Mouse (Mus musculus) T-helper 1 cell (primary cell): ENCODE data around the gene Scrn3.

Experiments
- in situ Hi-C: fragments of 300-600 bp; cut with MboI, MseI; formaldehyde crosslinking; loops from one replicate; pipeline ENCODE4 v1.15.1; 2025; ENCODE audit warnings: high pct_unique_total_duplicates

Gene Scrn3

GRCm38 (mm10) chr2:73312152-73313116, at the start of gene Scrn3, which contains the start of gene Cir1:
Gene Scrn3 (plus strand): TSS chr2:73312601.
Gene Cir1 (minus strand): TSS chr2:73312701.
- in situ Hi-C loops, result loop anchor here (5.0 kb wide), 1 partner anchor 115 kb away; no protein-coding TSS in a partner anchor

DNA sequence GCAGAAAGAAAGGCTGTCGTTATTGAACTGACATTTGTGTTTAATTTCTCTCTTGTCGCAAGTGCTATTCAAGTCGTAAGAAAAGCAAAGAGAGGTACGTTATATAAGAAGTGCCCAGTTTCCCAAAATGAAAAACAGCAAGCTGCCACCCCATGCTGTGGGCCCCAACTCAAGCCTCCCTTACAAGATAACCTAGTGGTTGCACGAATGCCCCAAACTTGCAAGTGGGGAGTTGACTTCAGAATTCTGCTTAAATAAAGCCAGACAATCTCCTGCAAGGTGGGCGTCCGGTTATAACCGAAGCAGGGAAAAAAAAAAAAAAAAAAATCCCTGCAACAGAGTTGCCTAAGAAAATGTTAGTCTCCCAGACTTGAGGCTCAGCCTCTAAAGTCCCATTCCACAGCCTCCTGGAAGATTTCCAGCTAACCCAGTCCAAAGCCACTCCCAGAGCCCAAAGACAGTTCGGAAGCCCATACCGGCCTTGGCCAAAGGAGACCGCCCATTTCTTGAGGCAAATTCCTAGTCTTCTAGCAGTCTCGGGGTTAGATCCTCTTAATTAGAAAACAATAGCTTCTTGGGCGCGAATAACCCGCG, 49.1 kb upstream of the Scrn3 start:
- in situ Hi-C loops, result no loop called here

DNA sequence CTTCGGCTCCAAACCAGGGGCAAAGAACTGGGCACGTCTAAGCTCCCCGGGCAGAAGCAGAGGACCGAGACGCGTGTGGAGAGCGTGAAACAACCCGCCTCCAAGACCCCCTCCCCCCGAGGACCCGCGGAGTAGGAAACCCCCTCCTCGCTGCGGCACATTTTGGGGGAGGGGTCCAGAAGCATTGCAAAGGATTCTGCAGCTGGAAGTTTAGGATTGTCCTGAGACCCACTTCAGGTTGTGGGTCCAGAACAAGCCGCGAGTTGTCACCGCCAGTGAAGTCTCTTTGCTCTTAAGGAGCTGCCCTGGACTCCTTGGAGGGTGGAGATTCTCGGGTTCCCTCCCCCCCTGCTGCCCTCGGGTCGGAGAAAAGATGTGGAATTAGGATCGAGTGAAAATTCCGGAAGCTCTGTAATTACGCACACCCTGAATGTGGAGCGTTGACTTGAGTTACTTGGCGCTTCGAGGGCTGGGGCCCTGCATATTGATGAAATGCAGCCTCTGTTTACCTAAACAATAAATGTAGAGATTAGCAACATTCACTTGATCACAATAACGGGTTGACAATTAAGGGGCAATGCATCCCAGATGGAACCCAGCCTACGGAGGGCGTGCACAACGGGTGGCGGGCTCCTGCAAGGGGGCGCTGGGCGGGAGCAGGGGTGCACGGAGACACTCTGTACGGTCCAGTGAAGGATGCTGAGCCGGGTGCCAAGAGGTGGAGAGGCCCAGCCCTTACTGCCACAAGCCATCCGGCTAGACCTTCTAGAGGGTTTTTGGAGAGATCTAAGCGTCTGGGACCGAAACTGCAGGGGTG, 48.4 kb upstream of the Scrn3 start:
- in situ Hi-C loops, result no loop called here

GRCm38 (mm10) chr2:73264611-73265195, 47.7 kb upstream of the Scrn3 start:
- in situ Hi-C loops, result no loop called here

- in situ Hi-C loops, result no loop called here
Measured at GRCm38 (mm10) chr2:73266011-73266410, 46.4 kb upstream of the Scrn3 start.

- in situ Hi-C loops, result no loop called here
Measured at GRCm38 (mm10) chr2:73266623-73267022, 45.8 kb upstream of the Scrn3 start.

DNA sequence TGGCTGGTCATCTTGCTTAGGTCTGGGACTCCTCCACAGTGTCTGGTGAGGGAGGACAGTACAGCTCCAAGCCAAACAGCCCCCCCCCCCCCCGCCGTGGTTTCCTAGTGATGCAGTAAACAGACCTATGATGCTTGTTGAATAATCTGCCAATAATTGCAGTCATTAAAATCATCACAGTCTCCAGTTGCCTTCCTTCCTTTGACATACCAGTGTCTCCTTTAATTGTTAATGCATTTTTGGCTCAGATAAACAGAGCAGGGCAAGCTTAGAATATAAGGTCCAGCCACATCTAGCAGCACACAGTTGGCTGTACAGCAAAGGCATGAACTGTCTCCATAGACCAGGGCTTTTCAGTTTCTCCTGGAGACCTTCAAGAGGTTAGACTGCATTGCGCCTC, 45.2 kb upstream of the Scrn3 start:
- in situ Hi-C loops, result no loop called here

GRCm38 (mm10) chr2:73267818-73268217, 44.6 kb upstream of the Scrn3 start:
- in situ Hi-C loops, result no loop called here

DNA sequence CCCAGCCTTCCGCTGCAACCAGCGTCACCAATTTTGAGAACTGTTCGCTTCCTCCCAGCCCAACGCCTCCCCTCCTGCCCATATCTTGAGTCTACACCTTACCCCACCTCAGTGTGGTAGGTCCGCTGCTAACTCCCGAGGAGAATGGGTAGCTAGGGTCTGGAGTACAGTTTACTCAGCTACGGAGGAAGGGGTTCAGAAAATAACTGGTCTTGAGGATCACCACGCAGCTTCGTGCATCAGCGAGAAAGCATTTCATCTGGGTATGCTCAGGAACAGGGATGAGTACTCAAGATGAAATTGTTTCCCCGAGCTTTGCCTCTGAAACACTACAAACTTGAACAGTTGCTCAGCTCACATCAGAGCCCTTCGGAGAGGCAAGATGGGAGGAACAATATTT, 44.1 kb upstream of the Scrn3 start:
- in situ Hi-C loops, result no loop called here

- in situ Hi-C loops, result no loop called here
Measured at GRCm38 (mm10) chr2:73268836-73269395, 43.5 kb upstream of the Scrn3 start.

- in situ Hi-C loops, result loop anchor here (5.0 kb wide), 1 partner anchor 207 kb away; no protein-coding TSS in a partner anchor
Measured at GRCm38 (mm10) chr2:73269666-73270065, 42.7 kb upstream of the Scrn3 start.

- in situ Hi-C loops, result loop anchor here (5.0 kb wide), 1 partner anchor 208 kb away; no protein-coding TSS in a partner anchor
Measured at GRCm38 (mm10) chr2:73270071-73270592, 42.3 kb upstream of the Scrn3 start.

DNA sequence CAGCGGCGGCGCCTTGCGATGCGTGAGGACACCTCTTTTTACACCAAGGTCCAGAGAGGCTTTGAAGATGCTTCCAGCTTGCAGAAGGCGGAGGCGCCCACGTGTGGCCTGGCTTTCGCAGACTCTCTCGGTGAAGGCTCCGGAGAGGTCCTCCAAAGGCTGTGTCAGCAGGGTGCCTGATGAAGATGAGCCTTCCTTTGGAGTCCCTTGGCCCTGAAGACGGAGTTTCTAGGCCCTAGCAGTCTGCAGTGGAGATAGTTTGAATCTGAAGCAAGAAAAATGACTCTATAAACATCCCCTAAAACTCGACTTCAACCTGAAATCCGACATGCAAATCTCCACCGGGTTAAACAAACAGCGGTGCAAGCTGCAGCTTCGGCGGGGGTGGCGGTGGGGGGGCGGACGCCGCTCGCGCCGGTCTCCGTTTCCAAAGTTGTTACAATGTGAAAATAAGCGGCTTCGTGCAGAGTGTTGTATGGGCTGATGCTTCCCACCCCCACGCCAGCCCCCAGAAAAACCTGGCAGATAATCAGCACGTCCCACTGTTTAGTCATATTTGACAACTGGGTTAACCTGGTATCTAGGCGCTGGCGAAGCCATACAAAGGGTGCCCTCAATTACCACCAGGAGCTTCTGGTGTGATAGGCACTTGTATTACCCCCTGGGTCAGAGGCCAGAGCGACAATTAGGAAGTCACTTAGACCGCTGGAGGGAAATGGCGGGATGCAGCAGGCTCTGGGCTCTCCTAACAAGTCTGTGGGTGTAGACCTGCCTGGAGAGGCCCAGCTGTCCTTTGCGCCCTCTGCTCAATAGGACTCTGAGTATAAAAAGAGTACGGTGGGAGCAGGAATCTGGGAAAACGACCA, 41.6 kb upstream of the Scrn3 start:
- in situ Hi-C loops, result loop anchor here (5.0 kb wide), 1 partner anchor 209 kb away; no protein-coding TSS in a partner anchor

GRCm38 (mm10) chr2:73271459-73272161, 40.8 kb upstream of the Scrn3 start, which contains the start of gene Sp9:
Gene Sp9 (plus strand): TSS chr2:73271925.
- in situ Hi-C loops, result loop anchor here (5.0 kb wide), 1 partner anchor 209 kb away; no protein-coding TSS in a partner anchor

GRCm38 (mm10) chr2:73272351-73273248, 39.8 kb upstream of the Scrn3 start:
- in situ Hi-C loops, result loop anchor here (5.0 kb wide), 1 partner anchor 210 kb away; no protein-coding TSS in a partner anchor

DNA sequence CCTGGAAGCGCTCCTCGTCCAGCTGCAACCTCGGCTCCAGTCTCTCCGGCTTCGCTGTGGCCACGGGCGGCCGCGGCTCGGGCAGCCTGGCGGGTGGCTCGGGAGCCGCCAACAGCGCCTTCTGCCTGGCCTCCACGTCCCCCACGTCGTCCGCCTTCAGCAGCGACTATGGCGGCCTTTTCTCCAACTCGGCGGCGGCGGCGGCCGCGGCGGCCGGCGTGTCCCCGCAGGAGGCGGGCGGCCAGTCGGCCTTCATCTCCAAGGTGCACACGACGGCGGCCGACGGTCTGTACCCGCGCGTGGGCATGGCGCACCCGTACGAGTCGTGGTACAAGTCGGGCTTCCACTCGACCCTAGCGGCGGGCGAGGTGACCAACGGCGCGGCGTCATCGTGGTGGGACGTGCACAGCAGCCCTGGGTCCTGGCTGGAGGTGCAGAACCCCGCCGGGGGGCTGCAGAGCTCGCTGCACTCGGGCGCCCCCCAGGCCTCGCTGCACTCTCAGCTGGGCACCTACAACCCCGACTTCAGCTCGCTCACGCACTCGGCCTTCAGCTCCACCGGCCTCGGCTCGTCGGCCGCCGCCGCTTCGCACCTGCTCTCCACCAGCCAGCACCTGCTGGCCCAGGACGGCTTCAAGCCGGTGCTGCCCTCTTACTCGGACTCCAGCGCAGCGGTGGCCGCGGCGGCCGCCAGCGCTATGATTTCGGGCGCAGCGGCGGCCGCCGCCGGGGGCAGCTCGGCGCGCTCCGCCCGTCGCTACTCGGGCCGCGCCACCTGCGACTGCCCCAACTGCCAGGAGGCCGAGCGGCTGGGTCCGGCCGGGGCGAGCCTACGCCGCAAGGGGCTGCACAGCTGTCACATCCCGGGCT, 38.9 kb upstream of the Scrn3 start:
- in situ Hi-C loops, result loop anchor here (5.0 kb wide), 1 partner anchor 211 kb away; no protein-coding TSS in a partner anchor
